Mouse (Mus musculus): Measurements from ENCODE around the gene Sertad1. TPM values are rescaled to one million over a fixed set of nuclear protein-coding genes. Genes with fewer than 3 reads are reported as not detected.

Sertad1 gene
- polyA plus RNA-seq, 1 experiment from 2014 or later = 18.4 TPM

GRCm38 (mm10) chr7:27471390-27472120, 15.2 kb upstream of the Sertad1 start:
- DNase-seq (ENCODE audit: low spot score) (no peak), ATAC-seq (ENCODE audit: insufficient read depth, low FRiP score, low TSS enrichment) (no peak)
- Histone ChIP-seq H3K4me1 (ENCODE audit: control insufficient read depth, insufficient read depth, low read length) (no peaks in the 10 kb centered on the region), H3K27ac (ENCODE audit: low read depth, low read length) (no peak overlapping the region), H3K4me2 (ENCODE audit: low read depth) (no peak overlapping the region), H3K9me3 (ENCODE audit: control insufficient read depth, low read length) (no peaks in the 10 kb centered on the region), H3K36me3 (ENCODE audit: control insufficient read depth, insufficient read depth, low read length) (peaks cover 3% of the 10 kb centered on the region; the same call in 1 of the 2 replicates), H3K9ac (ENCODE audit: low read length) (no peak overlapping the region), H3K27me3 (ENCODE audit: control insufficient read depth, insufficient read depth, low read length) (no peaks in the 10 kb centered on the region), H3K4me3 (ENCODE audit: low read depth, low read length) (no peak overlapping the region)
- WGBS = 91% methylated on average over 11 of the region's 11 CpGs

GRCm38 (mm10) chr7:27472596-27472995, 14.1 kb upstream of the Sertad1 start:
- peak overlapping the region; percentile 64 for H3K4me3 ChIP-seq (ENCODE audit: low read depth, low read length)
- H3K4me1 ChIP-seq (ENCODE audit: control insufficient read depth, insufficient read depth, low read length) = no peaks in the 10 kb centered on the region
- DNase-seq (ENCODE audit: low spot score) = no peak
- H3K36me3 ChIP-seq (ENCODE audit: control insufficient read depth, insufficient read depth, low read length) = peaks cover 3% of the 10 kb centered on the region; the same call in 1 of the 2 replicates
- no peaks in the 10 kb centered on the region for H3K9me3 ChIP-seq (ENCODE audit: control insufficient read depth, low read length)
- H3K4me2 ChIP-seq (ENCODE audit: low read depth) = peak overlapping the region; percentile 81; the same call in 1 of the 2 replicates
- H3K27me3 ChIP-seq (ENCODE audit: control insufficient read depth, insufficient read depth, low read length) = no peaks in the 10 kb centered on the region
- no peak for ATAC-seq (ENCODE audit: insufficient read depth, low FRiP score, low TSS enrichment)
- no peak overlapping the region for H3K27ac ChIP-seq (ENCODE audit: low read depth, low read length)
- WGBS = 57% methylated on average over 7 of the region's 7 CpGs
- peak overlapping the region; percentile 23; the same call in 1 of the 2 replicates for H3K9ac ChIP-seq (ENCODE audit: low read length)

DNA sequence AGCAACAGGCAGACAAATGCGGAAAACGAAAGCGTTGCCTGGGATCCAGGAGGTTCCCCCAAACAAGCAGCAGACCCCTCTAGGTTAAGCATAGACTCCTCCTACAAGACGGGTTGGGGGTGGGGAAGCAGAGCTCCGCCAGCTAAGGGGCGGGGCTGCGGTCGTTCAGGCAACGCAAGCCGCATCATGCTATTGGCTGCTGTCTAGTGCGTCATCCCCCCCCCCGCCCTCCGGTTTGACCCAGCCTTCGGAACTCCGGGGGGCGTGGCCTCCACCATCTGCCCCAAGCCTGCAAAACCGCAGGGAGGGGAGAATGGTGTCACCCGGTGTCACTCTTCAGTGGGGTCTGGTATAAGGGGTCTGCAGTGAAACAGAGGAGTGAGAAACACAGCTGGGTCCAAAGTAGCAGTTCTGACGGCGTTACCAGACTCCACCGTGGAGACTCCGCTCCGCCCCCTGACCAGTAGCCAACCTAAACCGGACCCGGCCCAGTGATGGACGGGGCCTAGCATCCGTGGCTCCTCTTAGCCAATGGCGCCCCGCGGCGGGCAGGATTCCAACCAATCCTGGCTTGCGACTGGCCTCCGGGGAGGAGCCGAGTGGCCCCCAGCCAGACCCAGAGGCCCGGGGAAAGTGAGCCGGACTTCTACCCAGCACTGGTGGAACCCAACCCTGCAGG, 13.4 kb upstream of the Sertad1 start, which contains the start of gene Sertad3:
Gene Sertad3, plus strand, starts transcription at position 613 of the 679 bp plus-strand sequence.
- no peaks in the 10 kb centered on the region for H3K27me3 ChIP-seq (ENCODE audit: control insufficient read depth, insufficient read depth, low read length)
- peak within 1 kb of the TSS; percentile 81 for H3K4me2 ChIP-seq (ENCODE audit: low read depth)
- DNase-seq (ENCODE audit: low spot score) = peak; percentile 99
- H3K27ac ChIP-seq (ENCODE audit: low read depth, low read length) = peak within 1 kb of the TSS; percentile 72
- peaks cover 3% of the 10 kb centered on the region; the same call in 1 of the 2 replicates for H3K36me3 ChIP-seq (ENCODE audit: control insufficient read depth, insufficient read depth, low read length)
- no peaks in the 10 kb centered on the region for H3K9me3 ChIP-seq (ENCODE audit: control insufficient read depth, low read length)
- H3K9ac ChIP-seq (ENCODE audit: low read length) = peak within 1 kb of the TSS; percentile 59
- ATAC-seq (ENCODE audit: insufficient read depth, low FRiP score, low TSS enrichment) = peak; percentile 94
- WGBS = under 1% methylated on average over 36 of the region's 36 CpGs
- H3K4me3 ChIP-seq (ENCODE audit: low read depth, low read length) = peak within 1 kb of the TSS; percentile 64
- no peaks in the 10 kb centered on the region for H3K4me1 ChIP-seq (ENCODE audit: control insufficient read depth, insufficient read depth, low read length)

DNA sequence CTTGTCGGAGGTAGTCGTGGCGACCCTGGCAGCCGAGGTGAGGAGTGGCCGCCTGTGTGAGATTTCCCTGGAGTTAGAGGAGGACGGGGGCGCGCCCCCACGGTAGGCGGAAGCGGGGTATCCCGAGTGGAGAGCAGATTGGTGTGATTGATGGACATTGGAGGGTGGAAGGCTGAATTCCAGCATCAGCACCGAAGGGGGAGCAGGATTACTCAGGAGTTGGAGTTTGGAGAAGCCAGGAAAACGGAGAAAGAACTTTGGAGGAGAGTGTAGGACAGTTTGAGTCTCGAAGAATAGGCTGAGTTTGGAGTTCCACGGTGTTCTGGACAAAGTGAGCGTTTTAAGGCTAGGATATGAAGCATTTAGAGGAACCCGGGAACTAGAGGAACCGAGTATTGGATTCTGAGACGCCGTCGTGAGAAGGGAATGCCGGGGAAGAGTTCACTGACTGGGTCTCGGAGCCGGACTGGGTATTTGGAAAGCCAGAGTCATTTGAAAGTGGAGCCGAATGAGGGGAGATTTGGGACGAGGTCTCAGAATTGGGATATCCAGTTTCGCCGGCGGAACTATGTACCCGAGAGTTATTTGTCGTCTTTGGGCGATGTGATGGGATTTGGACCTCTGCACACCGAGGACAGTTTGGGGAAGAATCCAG, 12.7 kb upstream of the Sertad1 start:
- Histone ChIP-seq H3K4me1 (ENCODE audit: control insufficient read depth, insufficient read depth, low read length) (no peaks in the 10 kb centered on the region), H3K27ac (ENCODE audit: low read depth, low read length) (peak overlapping the region; percentile 72), H3K9ac (ENCODE audit: low read length) (peak overlapping the region; percentile 59), H3K4me3 (ENCODE audit: low read depth, low read length) (peak overlapping the region; percentile 64), H3K27me3 (ENCODE audit: control insufficient read depth, insufficient read depth, low read length) (no peaks in the 10 kb centered on the region), H3K4me2 (ENCODE audit: low read depth) (peak overlapping the region; percentile 81), H3K9me3 (ENCODE audit: control insufficient read depth, low read length) (no peaks in the 10 kb centered on the region), H3K36me3 (ENCODE audit: control insufficient read depth, insufficient read depth, low read length) (peaks cover 3% of the 10 kb centered on the region; the same call in 1 of the 2 replicates)
- WGBS = under 1% methylated on average over 34 of the region's 34 CpGs
- DNase-seq (ENCODE audit: low spot score) = no peak
- no peak; the same call in 1 of the 2 replicates for ATAC-seq (ENCODE audit: insufficient read depth, low FRiP score, low TSS enrichment)

DNA sequence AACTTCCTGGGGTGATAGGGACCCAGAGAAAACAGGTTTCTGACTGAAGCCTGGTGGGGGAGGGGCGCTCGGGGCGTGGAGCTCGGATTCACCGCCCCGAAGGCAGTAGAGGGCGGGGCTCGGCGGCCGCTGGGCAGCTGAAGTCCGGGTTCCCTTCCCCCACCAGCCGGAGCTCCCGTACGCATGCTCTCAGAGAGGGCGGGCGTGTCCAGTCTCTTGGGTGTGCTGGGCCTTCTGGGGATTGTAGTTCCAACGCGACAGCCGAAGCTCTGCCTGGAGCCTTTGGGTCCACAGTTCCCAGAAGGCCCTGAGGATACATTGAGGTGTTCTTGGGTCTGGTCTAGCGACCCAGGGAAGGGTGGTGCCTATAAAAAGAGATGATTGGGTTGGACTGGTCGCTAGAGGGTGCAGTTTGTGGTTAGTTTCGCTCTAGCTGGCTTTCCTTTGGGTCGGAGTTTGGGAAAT, 12.2 kb upstream of the Sertad1 start:
- no peak overlapping the region; the same call in 1 of the 2 replicates for H3K27ac ChIP-seq (ENCODE audit: low read depth, low read length)
- WGBS = 0% methylated on average over 23 of the region's 23 CpGs

DNA sequence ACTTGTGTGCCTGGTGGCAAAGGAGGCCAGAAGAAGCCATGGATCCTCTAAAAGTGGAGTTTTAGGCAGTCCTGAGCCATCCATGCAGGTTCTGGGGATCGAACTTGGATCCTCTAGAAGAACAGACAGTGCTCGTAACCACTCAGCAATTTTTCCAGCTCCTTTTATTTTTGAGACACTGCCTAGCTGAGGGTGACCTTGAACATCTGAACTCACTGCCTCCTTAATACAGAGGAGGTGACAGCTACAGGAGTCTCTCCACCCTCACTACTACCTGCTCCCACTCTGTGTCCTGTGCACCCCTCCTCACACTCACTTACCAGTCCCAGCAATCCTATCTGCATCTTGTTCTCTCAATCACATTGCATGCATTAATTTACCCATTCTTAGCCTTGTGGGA, 11.1 kb upstream of the Sertad1 start:
- no peak for DNase-seq (ENCODE audit: low spot score)
- Histone ChIP-seq H3K4me3 (ENCODE audit: low read depth, low read length) (no peak overlapping the region), H3K27me3 (ENCODE audit: control insufficient read depth, insufficient read depth, low read length) (no peaks in the 10 kb centered on the region), H3K9ac (ENCODE audit: low read length) (no peak overlapping the region), H3K4me1 (ENCODE audit: control insufficient read depth, insufficient read depth, low read length) (no peaks in the 10 kb centered on the region), H3K27ac (ENCODE audit: low read depth, low read length) (no peak overlapping the region), H3K9me3 (ENCODE audit: control insufficient read depth, low read length) (no peaks in the 10 kb centered on the region), H3K4me2 (ENCODE audit: low read depth) (no peak overlapping the region), H3K36me3 (ENCODE audit: control insufficient read depth, insufficient read depth, low read length) (peaks cover 3% of the 10 kb centered on the region; the same call in 1 of the 2 replicates)
- ATAC-seq (ENCODE audit: insufficient read depth, low FRiP score, low TSS enrichment) = no peak
- 98% methylated on average over 2 of the region's 2 CpGs for WGBS

More for the DNA sequence above, 12.2 kb upstream of the Sertad1 start:
- Histone ChIP-seq H3K9me3 (ENCODE audit: control insufficient read depth, low read length) (no peaks in the 10 kb centered on the region), H3K9ac (ENCODE audit: low read length) (peak overlapping the region; percentile 59), H3K4me1 (ENCODE audit: control insufficient read depth, insufficient read depth, low read length) (no peaks in the 10 kb centered on the region), H3K4me2 (ENCODE audit: low read depth) (peak overlapping the region; percentile 81), H3K27me3 (ENCODE audit: control insufficient read depth, insufficient read depth, low read length) (no peaks in the 10 kb centered on the region), H3K4me3 (ENCODE audit: low read depth, low read length) (peak overlapping the region; percentile 64), H3K36me3 (ENCODE audit: control insufficient read depth, insufficient read depth, low read length) (peaks cover 3% of the 10 kb centered on the region; the same call in 1 of the 2 replicates)
- DNase-seq (ENCODE audit: low spot score) (peak; percentile 97), ATAC-seq (ENCODE audit: insufficient read depth, low FRiP score, low TSS enrichment) (peak; percentile 82)

DNA sequence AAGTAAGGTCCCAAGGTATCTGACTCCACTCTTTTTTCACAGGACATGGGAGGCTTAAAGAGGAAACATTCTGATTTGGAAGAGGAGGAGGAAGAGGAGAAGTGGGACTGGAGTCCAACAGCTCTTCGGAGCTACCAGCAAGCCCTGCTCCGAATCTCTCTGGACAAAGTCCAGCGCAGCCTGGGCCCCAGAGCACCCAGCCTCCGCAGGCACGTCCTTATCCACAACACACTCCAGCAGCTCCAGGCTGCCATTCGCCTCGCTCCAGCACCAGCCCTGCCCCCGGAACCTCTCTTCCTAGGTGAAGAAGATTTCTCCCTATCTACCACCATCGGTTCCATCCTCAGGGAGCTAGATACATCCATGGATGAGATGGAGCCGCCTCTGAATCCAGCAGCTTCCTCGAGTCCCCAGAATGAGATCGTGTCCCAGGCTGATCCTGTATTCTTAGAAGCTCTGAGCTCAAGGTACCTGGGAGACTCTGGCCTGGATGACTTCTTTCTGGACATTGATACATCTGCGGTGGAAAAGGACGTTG, 10.5 kb upstream of the Sertad1 start:
- no peak overlapping the region for H3K27ac ChIP-seq (ENCODE audit: low read depth, low read length)
- 98% methylated on average over 14 of the region's 14 CpGs for WGBS
- no peak overlapping the region for H3K4me2 ChIP-seq (ENCODE audit: low read depth)
- H3K9me3 ChIP-seq (ENCODE audit: control insufficient read depth, low read length) = no peaks in the 10 kb centered on the region
- H3K9ac ChIP-seq (ENCODE audit: low read length) = no peak overlapping the region
- no peak for ATAC-seq (ENCODE audit: insufficient read depth, low FRiP score, low TSS enrichment)
- H3K27me3 ChIP-seq (ENCODE audit: control insufficient read depth, insufficient read depth, low read length) = no peaks in the 10 kb centered on the region
- H3K4me1 ChIP-seq (ENCODE audit: control insufficient read depth, insufficient read depth, low read length) = no peaks in the 10 kb centered on the region
- DNase-seq (ENCODE audit: low spot score) = no peak
- H3K4me3 ChIP-seq (ENCODE audit: low read depth, low read length) = no peak overlapping the region
- peaks cover 3% of the 10 kb centered on the region; the same call in 1 of the 2 replicates for H3K36me3 ChIP-seq (ENCODE audit: control insufficient read depth, insufficient read depth, low read length)

GRCm38 (mm10) chr7:27478561-27478960, 8.1 kb upstream of the Sertad1 start:
- no peak overlapping the region for H3K27ac ChIP-seq (ENCODE audit: low read depth, low read length)
- 88% methylated on average over 7 of the region's 7 CpGs for WGBS
- H3K4me1 ChIP-seq (ENCODE audit: control insufficient read depth, insufficient read depth, low read length) = 0 out of 2 replicates have a peak, but pooled peaks cover 4% of the 10 kb centered on the region
- H3K9ac ChIP-seq (ENCODE audit: low read length) = no peak overlapping the region
- H3K9me3 ChIP-seq (ENCODE audit: control insufficient read depth, low read length) = no peaks in the 10 kb centered on the region
- no peaks in the 10 kb centered on the region for H3K27me3 ChIP-seq (ENCODE audit: control insufficient read depth, insufficient read depth, low read length)
- H3K4me2 ChIP-seq (ENCODE audit: low read depth) = no peak overlapping the region
- H3K36me3 ChIP-seq (ENCODE audit: control insufficient read depth, insufficient read depth, low read length) = peaks cover 3% of the 10 kb centered on the region; the same call in 1 of the 2 replicates
- H3K4me3 ChIP-seq (ENCODE audit: low read depth, low read length) = no peak overlapping the region
- ATAC-seq (ENCODE audit: insufficient read depth, low FRiP score, low TSS enrichment) (no peak), DNase-seq (ENCODE audit: low spot score) (no peak)

All from neural tube, embryonic 11.5 days (tissue).